Mouse (Mus musculus): ENCODE measurements at regions not wholly inside any gene's neighbourhood (a gene's known extent, or its start where the extent isn't known, plus 50 kb on each side); places are given as distances from the start of the nearest gene placed in this dataset.
"Not testable (repeated sequence)": the region's sequence is repeated elsewhere in the genome, so short reads cannot be mapped to it uniquely, and the experiment has no call there.

DNA sequence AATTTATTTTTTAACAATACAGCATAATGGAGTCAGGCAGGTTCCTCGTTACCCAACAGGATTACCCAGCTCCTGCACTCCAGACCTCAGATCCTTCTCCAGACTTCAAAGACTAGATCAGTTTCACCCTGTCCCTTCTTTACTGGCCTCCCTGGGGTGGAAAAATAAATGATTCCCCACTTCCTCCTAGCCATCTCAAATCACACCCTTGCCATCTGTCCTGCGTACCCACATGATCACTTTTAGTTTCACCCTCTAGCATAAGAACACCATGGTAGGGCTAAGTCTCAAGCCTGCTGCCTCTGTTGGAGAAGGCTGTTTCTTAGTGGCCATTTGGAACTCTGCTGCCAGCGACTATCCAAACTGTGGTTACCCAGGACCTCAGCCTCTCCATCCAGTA is 222.0 kb downstream of the Plxna1 start:
- DNase-seq (ENCODE audit: low spot score in 2 of 2) = no peak

- no peak for DNase-seq (ENCODE audit: low spot score in 2 of 2)
Observed at GRCm38 (mm10) chr6:89153027-89153662, 209.3 kb downstream of the Plxna1 start.

DNA sequence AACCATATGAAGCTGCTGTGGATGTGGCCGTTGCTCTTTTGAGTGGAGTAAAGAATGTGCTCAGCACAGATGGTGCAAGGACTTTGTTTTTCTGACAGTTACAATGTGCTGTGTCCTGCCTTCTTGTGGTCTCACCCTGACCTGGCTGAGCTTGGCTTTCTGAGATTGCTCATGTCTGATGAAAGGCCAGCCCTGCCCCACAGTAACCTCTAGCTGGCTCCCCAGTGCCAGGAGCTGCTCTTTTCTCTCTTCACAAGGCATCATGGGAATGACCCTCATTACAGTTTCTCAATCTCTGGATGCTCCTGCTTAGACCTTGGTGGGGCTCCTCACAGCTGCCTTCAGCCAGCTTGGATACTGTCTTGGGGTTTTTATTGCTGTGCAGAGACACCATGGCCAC is 204.9 kb downstream of the Plxna1 start:
- DNase-seq (ENCODE audit: low spot score in 2 of 2) = no peak

DNA sequence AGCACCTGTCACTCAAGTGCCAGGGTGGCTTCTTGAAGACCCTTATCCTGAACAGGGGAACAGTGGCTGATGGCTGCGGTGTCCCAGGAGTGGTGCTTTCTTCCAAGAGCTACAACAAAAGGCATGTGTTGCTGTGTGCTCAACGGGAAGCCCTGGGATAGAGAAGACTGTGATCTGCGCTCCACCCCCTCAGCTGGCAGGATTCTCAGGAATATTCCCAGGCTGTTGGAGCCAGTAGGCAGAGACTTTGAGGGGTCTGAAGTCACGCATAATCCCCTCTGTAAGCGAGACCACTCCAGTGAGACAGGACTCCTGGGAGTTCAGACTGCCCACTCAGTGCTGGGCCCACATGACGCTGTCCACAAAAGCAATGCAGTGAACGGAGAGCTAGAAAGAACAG is 202.4 kb downstream of the Plxna1 start:
- no peak for DNase-seq (ENCODE audit: low spot score in 2 of 2)

DNA sequence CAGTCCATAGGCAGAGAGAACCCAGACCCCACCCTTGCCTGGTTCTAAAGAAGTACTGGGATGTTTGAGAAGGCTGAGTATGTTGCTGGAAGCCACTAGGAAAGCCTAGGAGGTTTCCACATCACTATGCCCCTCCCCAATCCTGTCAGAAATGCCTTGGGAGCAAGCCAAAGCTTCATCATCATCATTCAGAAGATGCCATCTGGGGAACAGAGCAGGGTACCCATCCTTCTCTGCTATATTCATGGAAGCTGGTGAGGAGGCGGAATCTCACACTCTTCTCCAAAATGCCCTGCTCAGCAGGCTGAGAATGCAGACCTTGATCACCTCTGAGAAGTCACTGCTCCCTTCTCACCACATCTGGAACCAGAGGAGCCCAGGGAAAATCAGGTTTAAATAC is 200.7 kb downstream of the Plxna1 start:
- peak in 1 of 2 experiments; percentile 9 for DNase-seq (ENCODE audit: low spot score in 2 of 2)

- DNase-seq (ENCODE audit: low spot score in 2 of 2) = no peak
Observed at GRCm38 (mm10) chr6:89169520-89169919, 192.9 kb downstream of the Plxna1 start.

DNA sequence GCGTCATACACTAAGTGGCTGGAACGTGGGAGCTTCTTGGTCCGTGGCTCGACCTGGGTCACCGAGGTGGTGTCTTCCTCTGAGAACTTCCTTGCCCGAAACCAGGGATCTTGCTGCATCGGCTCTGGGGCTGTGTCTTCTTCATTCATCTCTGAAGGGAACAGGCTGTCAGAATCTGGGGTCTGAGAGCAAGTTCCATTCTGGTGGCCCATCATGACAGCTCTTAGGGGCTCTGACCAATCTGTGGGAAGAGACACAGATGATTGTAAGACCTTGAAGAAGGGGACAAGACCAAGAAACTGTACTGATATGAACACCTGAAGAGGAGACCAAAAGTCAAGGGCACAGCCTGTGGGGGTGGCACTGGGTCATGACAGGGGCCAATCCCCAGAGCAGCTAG is 177.5 kb downstream of the Plxna1 start:
- not testable (repeated sequence) for DNase-seq (ENCODE audit: low spot score in 2 of 2)

GRCm38 (mm10) chr6:89200514-89201284 is 161.7 kb downstream of the Plxna1 start:
- DNase-seq (ENCODE audit: low spot score in 2 of 2) = not testable (repeated sequence)

DNA sequence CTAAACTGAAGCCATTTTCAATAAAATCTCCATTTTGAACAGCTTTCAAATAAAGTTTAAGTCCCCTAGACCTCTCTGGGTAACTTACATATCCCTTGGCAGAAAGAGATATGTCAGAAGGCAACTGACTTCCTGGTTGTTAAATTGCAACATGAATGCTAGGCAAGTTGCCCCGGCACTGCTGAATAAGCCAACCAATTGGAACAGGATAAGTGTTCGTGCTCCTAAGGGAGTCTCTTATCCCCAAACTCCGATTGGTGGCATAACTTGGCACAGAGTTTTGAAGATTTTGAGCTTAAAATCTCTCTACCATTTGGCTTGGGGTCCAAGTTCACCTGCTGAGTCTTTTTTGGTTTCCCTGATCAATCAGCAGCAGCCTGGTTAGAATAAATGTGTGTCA is 147.4 kb downstream of the Plxna1 start:
- no peak for DNase-seq (ENCODE audit: low spot score in 2 of 2)

- DNase-seq (ENCODE audit: low spot score in 2 of 2) = peak in 1 of 2 experiments; percentile 26
Observed at GRCm38 (mm10) chr6:89235416-89236075, 126.9 kb downstream of the Plxna1 start.

DNA sequence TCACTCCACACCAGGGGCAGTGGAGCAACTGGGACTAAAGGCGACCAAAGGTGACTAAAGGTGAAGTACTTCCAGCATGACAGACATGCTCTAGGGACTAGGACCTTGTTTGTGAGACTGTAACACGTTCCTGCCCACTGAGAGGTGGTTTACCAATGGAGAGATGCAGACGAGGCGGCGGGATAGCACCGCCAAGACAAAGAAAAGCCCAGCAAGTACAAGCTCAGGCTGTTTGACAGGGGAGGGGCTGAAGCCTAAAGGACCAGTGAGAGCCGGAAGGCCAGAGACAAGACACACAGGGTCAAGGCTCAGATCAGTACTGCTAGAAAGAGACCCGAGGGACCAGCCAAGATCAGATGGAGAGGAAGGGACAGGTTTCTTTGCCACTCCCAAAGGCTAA is 126.2 kb downstream of the Plxna1 start:
- DNase-seq (ENCODE audit: low spot score in 2 of 2) = no peak

GRCm38 (mm10) chr6:89236892-89237646 is 125.4 kb downstream of the Plxna1 start:
- peak in 1 of 2 experiments; percentile 29 for DNase-seq (ENCODE audit: low spot score in 2 of 2)

DNA sequence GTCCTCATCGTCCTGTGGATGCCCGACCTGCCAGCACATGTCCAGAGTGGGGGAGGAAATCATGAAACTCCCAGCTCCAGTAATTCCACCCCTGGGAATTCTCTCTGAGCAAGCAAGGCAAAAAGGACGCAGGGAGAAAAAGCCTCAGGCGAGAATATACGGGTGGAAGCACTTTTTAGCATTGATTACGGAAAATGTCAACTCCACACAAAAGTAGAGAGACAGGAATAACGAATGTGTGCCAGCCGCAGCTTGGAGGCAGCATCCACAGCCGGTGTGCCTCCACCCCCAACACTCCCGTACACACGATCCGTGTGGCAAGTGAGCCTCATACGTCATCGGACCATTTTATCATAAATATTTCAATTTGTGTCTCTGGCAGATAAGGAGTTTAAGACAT is 123.5 kb downstream of the Plxna1 start:
- DNase-seq (ENCODE audit: low spot score in 2 of 2) = peak in 1 of 2 experiments; percentile 30

DNA sequence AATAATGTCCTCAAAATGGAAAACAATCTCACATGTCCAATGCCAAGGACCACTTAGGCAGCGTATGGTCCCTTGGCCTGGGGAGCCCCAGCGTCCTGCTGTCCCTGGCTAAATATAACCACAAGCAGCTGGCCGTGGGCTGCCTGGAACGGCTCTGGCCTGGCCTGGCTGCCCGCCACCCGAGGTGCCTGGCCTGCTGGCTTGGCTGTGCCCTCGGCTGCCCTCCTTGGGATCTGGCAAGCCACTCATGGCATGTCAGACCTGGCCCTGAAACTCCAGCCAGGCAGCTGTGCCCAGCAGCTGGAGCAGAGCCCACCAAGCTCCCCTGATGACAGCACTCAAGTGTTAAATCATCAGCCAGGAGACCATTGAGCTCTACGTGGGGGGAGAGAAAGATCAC is 122.9 kb downstream of the Plxna1 start:
- peak in 1 of 2 experiments; percentile 35 for DNase-seq (ENCODE audit: low spot score in 2 of 2)

DNA sequence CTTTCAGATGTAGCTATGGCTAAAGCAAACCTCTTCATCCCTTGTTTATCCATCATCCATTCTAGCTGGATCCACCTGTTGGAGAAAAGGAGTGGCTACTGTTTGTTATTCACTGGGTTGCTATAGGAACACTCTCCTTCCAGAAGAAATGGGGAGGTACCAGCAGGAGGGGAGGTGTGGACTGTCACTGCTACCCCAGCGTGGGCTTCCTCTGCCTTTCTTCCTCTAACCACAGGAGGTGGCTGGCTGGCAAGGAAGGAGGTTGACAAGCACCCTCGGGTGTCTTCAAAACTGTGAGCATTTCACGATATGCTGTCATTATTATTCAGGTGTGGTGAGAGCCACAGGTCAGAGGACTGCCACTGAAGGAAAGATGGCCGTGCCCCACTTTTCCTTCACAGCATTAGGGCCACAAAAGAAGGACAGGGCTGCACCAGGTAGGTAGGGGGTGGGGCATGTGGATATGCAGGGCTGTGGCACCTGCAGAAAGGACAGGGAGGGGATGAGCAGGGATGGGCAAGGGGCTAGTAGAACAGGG is 122.2 kb downstream of the Plxna1 start:
- DNase-seq (ENCODE audit: low spot score in 2 of 2) = no peak

- no peak for DNase-seq (ENCODE audit: low spot score in 2 of 2)
Observed at GRCm38 (mm10) chr6:89242371-89243288, 119.8 kb downstream of the Plxna1 start.

DNA sequence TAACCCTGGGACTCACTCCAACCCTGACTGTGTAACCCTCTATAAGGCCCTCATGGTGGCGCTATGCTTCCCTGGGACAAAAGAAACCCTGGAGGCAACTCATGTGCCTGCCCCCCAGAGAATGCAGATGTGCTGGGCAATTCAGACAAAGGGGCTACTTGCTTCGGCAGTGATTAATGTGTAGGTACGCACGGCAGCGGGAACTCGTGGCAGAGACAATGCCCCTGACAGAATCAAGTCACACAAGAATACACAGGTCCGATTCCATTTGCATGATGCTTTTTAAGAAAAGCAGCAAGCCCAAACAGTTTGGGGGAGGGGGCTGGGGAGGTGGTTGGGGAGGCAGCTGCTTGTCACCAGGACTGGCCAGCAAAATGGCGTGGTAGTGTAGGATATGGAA is 116.9 kb downstream of the Plxna1 start:
- no peak for DNase-seq (ENCODE audit: low spot score in 2 of 2)

- DNase-seq (ENCODE audit: low spot score in 2 of 2) = no peak
Observed at GRCm38 (mm10) chr6:89246261-89246660, 116.2 kb downstream of the Plxna1 start.

DNA sequence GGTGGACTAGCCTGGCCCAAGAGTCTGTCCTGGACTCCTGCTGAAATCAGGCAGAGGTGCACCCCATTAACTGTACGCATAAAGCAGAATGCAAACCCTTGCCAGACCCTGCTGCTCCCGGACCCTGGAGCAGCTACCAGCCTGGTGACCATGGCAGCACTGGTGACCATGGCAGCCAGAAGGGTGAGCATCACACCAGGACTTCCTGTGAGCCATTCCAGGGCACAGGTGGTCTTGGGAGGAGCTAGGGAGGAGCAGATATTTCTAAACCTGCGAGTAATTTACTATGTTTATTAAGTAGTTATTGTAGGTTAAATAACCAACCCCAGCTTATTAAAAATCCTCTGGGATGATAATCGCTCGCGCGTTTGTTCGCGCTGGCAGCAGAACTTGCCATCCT is 113.8 kb downstream of the Plxna1 start:
- no peak for DNase-seq (ENCODE audit: low spot score in 2 of 2)

GRCm38 (mm10) chr6:89249303-89249702 is 113.1 kb downstream of the Plxna1 start:
- no peak for DNase-seq (ENCODE audit: low spot score in 2 of 2)

DNA sequence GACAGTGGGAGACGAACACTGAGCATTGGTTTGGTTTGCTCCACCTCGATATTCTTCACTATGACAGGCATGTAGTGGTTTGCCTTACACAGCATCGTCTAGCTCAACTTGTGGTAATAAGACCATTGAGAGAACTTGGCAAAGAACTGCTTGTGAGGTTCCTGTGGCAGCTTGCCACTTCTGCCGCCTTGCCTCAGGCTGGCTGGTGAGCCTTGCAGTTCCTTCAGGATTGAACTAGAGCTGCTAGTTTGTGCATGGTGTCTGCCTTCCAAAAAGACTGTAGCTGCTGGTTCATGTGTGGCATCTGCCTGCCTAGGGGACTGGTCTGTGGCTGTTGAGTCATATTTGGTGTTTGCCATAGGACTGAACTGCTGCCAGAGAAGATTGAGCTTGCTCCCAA is 110.8 kb downstream of the Plxna1 start:
- no peak for DNase-seq (ENCODE audit: low spot score in 2 of 2)
